Mouse (Mus musculus) thymus, adult 2 months (tissue): ENCODE data around the gene Wdfy3.

ENCODE experiments used
- CTCF ChIP-seq: fragments of 200-500 bp; IDR thresholded peaks from 2 replicates; pipeline ENCODE4 v1.5.1; 2012; ENCODE audit warnings: mild to moderate bottlenecking, control low read depth, low read length, moderate library complexity, borderline replicate concordance; ENCODE audit not compliant: control insufficient read depth, poor library complexity, insufficient read depth; ENCODE audit errors: extremely low read depth
- POLR2A ChIP-seq: fragments of 200-500 bp; IDR thresholded peaks from 2 replicates; pipeline ENCODE4 v1.6.1; 2012; ENCODE audit warnings: mild to moderate bottlenecking, low read length, control low read depth, moderate library complexity; ENCODE audit not compliant: control insufficient read depth, poor library complexity, insufficient read depth; ENCODE audit errors: extremely low read depth

DNA sequence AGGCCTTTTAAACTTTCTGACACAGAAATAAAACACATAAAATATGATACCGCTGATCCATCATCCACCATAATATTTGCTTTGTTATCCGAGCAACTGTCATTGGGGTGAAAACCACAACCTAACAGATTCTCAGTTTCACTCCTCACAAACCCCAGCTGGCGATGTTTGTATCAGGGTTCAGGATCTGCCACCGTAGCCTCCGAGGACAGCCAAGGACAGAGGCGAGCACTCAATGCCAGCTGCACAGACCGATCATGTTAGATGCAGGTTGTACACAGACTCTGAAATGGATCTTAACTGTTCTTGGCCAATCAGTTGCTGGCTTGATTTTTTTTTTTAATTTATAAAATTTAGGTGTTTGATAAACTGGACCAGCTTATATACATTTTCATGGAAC, 135.1 kb downstream of the Wdfy3 start:
- no peak for TF ChIP-seq POLR2A
- TF ChIP-seq CTCF = no peak
